Mouse (Mus musculus): ENCODE results near the gene Sik2.

DNA sequence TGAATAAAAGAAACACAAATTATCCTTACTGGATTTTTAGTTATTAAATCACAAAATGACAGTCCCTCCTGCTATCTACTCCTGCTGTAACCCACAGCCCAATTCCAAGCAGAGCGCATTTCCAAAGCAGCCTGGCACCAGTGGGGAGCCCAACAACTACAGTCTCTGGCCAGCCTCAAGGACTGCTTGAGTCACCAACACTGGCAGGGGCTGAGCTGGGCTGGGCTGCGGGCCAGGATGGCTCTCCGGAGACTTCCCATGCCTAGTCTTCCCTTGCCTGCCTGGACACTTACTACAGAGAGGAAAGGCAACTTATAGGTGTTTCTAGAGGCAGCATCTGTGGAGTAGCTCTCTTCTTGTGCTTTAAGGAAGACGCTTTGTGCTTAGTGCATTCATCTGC is 115.2 kb downstream of the Sik2 start:
- no peak for TF ChIP-seq GATA1 (IDR thresholded peaks at IDR 0.05; ENCODE audit: low read length)
- TF ChIP-seq TAL1 (IDR thresholded peaks at IDR 0.05; ENCODE audit: low read length) = no peak

All from erythroblast, embryonic 14.5 days (primary cell).